Mouse (Mus musculus) kidney, embryonic 14.5 days (tissue): Measurements from ENCODE around the gene Nkd1. TPM values are rescaled to one million over a fixed set of nuclear protein-coding genes. Genes with fewer than 3 reads are reported as not detected.

ENCODE experiments used
- ATAC-seq: fragments of 200-750 bp; cut with Nextera tagmentation; 2 replicates; pipeline ENCODE4 v1.8.0; 2017; ENCODE audit warnings: moderate number of reproducible peaks, mild to moderate bottlenecking, moderate TSS enrichment, moderate library complexity; ENCODE audit not compliant: low FRiP score, low TSS enrichment
- H3K27ac ChIP-seq: fragments of 300-500 bp; sonication (generic); 2 replicates; pipeline ENCODE4 v1.5.1; 2014; ENCODE audit warnings: low read depth, mild to moderate bottlenecking, low read length, moderate library complexity, mixed read lengths
- H3K27me3 ChIP-seq: fragments of 300-500 bp; sonication (generic); 2 replicates; pipeline ENCODE4 v1.6.1; 2014; ENCODE audit warnings: mild to moderate bottlenecking, low read length; ENCODE audit not compliant: control insufficient read depth, insufficient read depth
- H3K36me3 ChIP-seq: fragments of 300-500 bp; sonication (generic); 2 replicates; pipeline ENCODE4 v1.6.1; 2014; ENCODE audit warnings: low read length, mixed read lengths; ENCODE audit not compliant: control insufficient read depth, insufficient read depth
- H3K4me1 ChIP-seq: fragments of 300-500 bp; sonication (generic); 2 replicates; pipeline ENCODE4 v1.6.1; 2014; ENCODE audit warnings: low read length, mixed read lengths; ENCODE audit not compliant: control insufficient read depth, insufficient read depth
- H3K4me2 ChIP-seq: fragments of 300-500 bp; sonication (generic); replicated peaks from 2 replicates; pipeline ENCODE4 v1.6.1; 2014; ENCODE audit warnings: low read depth, mild to moderate bottlenecking, low read length
- H3K4me3 ChIP-seq: fragments of 300-500 bp; sonication (generic); 2 replicates; pipeline ENCODE4 v1.5.1; 2014; ENCODE audit warnings: mild to moderate bottlenecking, low read length
- H3K9ac ChIP-seq: fragments of 300-500 bp; sonication (generic); 2 replicates; pipeline ENCODE4 v1.6.1; 2014; ENCODE audit warnings: low read depth, mild to moderate bottlenecking, low read length, moderate library complexity
- H3K9me3 ChIP-seq: fragments of 300-500 bp; sonication (generic); 2 replicates; pipeline ENCODE4 v1.6.1; 2016; ENCODE audit warnings: low read length; ENCODE audit not compliant: control insufficient read depth
- WGBS: fragments of 180-500 bp; shearing (Covaris S2); extraction: QIAGEN DNeasy Blood & Tissue Kit; methylation state at CpG from one replicate; pipeline ENCODE4 v1.1.7; 2014; 5-methylcytosine and 5-hydroxymethylcytosine counted together
- polyA plus RNA-seq: library from polyadenylated mRNA; unstranded; fragments of >200 nt; fragmentation: Nextera tagmentation; extraction: Ambion mirVana; gene quantifications from 2 replicates; pipeline ENCODE4 v1.2.1, GENCODE M21; 2014

Nkd1 gene
- polyA plus RNA-seq, 1 experiment from 2014 or later = 60.9 TPM

GRCm38 (mm10) chr8:88526296-88526695, 5.1 kb downstream of the Nkd1 start:
- Histone ChIP-seq H3K4me1 (peaks cover 37% of the 10 kb centered on the region), H3K4me2 (no peak overlapping the region), H3K9me3 (no peaks in the 10 kb centered on the region), H3K9ac (no peak overlapping the region), H3K4me3 (no peak overlapping the region), H3K27me3 (no peaks in the 10 kb centered on the region), H3K27ac (no peak overlapping the region), H3K36me3 (peaks cover 26% of the 10 kb centered on the region; the same call in 1 of the 2 replicates)
- no peak for ATAC-seq
- WGBS = 48% methylated on average over 5 of the region's 5 CpGs

- H3K9me3 ChIP-seq = no peaks in the 10 kb centered on the region
- H3K27ac ChIP-seq = no peak overlapping the region
- no peak overlapping the region for H3K4me3 ChIP-seq
- no peak overlapping the region for H3K4me2 ChIP-seq
- peaks cover 27% of the 10 kb centered on the region for H3K4me1 ChIP-seq
- peaks cover 26% of the 10 kb centered on the region; the same call in 1 of the 2 replicates for H3K36me3 ChIP-seq
- no peak overlapping the region for H3K9ac ChIP-seq
- no peak for ATAC-seq
- WGBS = 85% methylated on average over 9 of the region's 9 CpGs
- no peaks in the 10 kb centered on the region for H3K27me3 ChIP-seq
Observed at GRCm38 (mm10) chr8:88528186-88528585, 7.0 kb downstream of the Nkd1 start.

- no peak overlapping the region for H3K4me2 ChIP-seq
- H3K9me3 ChIP-seq = no peaks in the 10 kb centered on the region
- no peak overlapping the region for H3K27ac ChIP-seq
- H3K9ac ChIP-seq = no peak overlapping the region
- 89% methylated on average over 4 of the region's 4 CpGs for WGBS
- H3K4me3 ChIP-seq = no peak overlapping the region
- no peak for ATAC-seq
- peaks cover 27% of the 10 kb centered on the region; the same call in 1 of the 2 replicates for H3K36me3 ChIP-seq
- peaks cover 12% of the 10 kb centered on the region; the same call in 1 of the 2 replicates for H3K4me1 ChIP-seq
- H3K27me3 ChIP-seq = no peaks in the 10 kb centered on the region
Observed at GRCm38 (mm10) chr8:88529798-88530197, 8.6 kb downstream of the Nkd1 start.

GRCm38 (mm10) chr8:88537081-88537480, 15.9 kb downstream of the Nkd1 start:
- ATAC-seq = no peak
- Histone ChIP-seq H3K27me3 (no peaks in the 10 kb centered on the region), H3K4me1 (peaks cover 29% of the 10 kb centered on the region), H3K36me3 (peaks cover 12% of the 10 kb centered on the region; the same call in 1 of the 2 replicates), H3K4me3 (no peak overlapping the region), H3K9me3 (no peaks in the 10 kb centered on the region), H3K9ac (no peak overlapping the region), H3K27ac (peak overlapping the region; percentile 69; the same call in 1 of the 2 replicates), H3K4me2 (no peak overlapping the region)
- 22% methylated on average over 2 of the region's 2 CpGs for WGBS

- Histone ChIP-seq H3K27me3 (no peaks in the 10 kb centered on the region), H3K27ac (peak overlapping the region; percentile 69; the same call in 1 of the 2 replicates), H3K4me1 (peaks cover 34% of the 10 kb centered on the region), H3K4me2 (no peak overlapping the region), H3K36me3 (peaks cover 12% of the 10 kb centered on the region; the same call in 1 of the 2 replicates), H3K4me3 (no peak overlapping the region), H3K9ac (no peak overlapping the region), H3K9me3 (no peaks in the 10 kb centered on the region)
- 24% methylated on average over 19 of the region's 19 CpGs for WGBS
- ATAC-seq = peak; percentile 30
Observed at GRCm38 (mm10) chr8:88537998-88538975, 17.1 kb downstream of the Nkd1 start.

- H3K36me3 ChIP-seq = peaks cover 12% of the 10 kb centered on the region; the same call in 1 of the 2 replicates
- no peak for ATAC-seq
- H3K4me1 ChIP-seq = peaks cover 34% of the 10 kb centered on the region
- 86% methylated on average over 7 of the region's 7 CpGs for WGBS
- H3K9me3 ChIP-seq = no peaks in the 10 kb centered on the region
- no peak overlapping the region for H3K4me2 ChIP-seq
- H3K4me3 ChIP-seq = no peak overlapping the region
- H3K9ac ChIP-seq = no peak overlapping the region
- no peaks in the 10 kb centered on the region for H3K27me3 ChIP-seq
- H3K27ac ChIP-seq = peak overlapping the region; percentile 38; the same call in 1 of the 2 replicates
Observed at GRCm38 (mm10) chr8:88538976-88539371, 17.8 kb downstream of the Nkd1 start.

- Histone ChIP-seq H3K9ac (no peak overlapping the region), H3K9me3 (no peaks in the 10 kb centered on the region), H3K4me2 (no peak overlapping the region), H3K4me1 (peaks cover 42% of the 10 kb centered on the region), H3K27ac (no peak overlapping the region), H3K4me3 (no peak overlapping the region), H3K36me3 (peaks cover 9% of the 10 kb centered on the region; the same call in 1 of the 2 replicates), H3K27me3 (no peaks in the 10 kb centered on the region)
- no peak for ATAC-seq
- WGBS = 72% methylated on average over 4 of the region's 4 CpGs
Observed at GRCm38 (mm10) chr8:88539963-88540362, 18.8 kb downstream of the Nkd1 start.

- Histone ChIP-seq H3K4me1 (peaks cover 54% of the 10 kb centered on the region), H3K9me3 (no peaks in the 10 kb centered on the region), H3K4me2 (no peak overlapping the region), H3K36me3 (peaks cover 9% of the 10 kb centered on the region; the same call in 1 of the 2 replicates), H3K9ac (no peak overlapping the region), H3K27ac (no peak overlapping the region; the same call in 1 of the 2 replicates), H3K4me3 (no peak overlapping the region), H3K27me3 (no peaks in the 10 kb centered on the region)
- ATAC-seq = no peak
- 82% methylated on average over 9 of the region's 9 CpGs for WGBS
Observed at GRCm38 (mm10) chr8:88542596-88543213, 21.6 kb downstream of the Nkd1 start.
